Mouse (Mus musculus) megakaryocyte-erythroid progenitor cell, adult 5 weeks (primary cell): ENCODE results near the gene Hypk. TPM values are rescaled to one million over a fixed set of nuclear protein-coding genes. Genes with fewer than 3 reads are reported as not detected.

Source experiments
- polyA plus RNA-seq: library from polyadenylated mRNA; stranded (reverse); fragments of >175 nt; gene quantifications from 2 replicates; pipeline ENCODE4 v1.2.3, GENCODE M21; 2012

The Hypk gene
- 73.0 and 125 TPM in 2 replicates for polyA plus RNA-seq

DNA sequence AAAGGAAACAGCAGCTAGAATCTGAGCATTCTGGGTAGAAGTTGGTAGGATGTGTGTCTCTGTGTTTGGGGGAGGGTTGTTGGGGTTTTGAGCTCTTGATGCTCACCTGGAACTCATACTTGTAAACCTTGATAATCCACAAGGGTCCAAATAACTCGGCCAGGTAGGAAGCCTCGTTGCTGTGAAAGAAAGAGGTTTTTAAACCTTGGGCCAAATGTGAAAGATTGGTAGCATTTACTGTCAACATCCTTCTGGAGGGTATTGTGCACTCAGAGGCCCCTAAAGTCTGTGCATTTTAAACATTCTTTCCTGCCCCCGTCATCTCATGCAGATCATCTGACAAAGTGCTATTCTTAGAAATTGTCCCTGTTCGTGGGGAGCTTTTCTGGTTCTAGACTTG is at the start of gene Hypk:
TSS of gene Hypk (plus strand) at position 301 of the 400 bp plus-strand sequence.

DNA sequence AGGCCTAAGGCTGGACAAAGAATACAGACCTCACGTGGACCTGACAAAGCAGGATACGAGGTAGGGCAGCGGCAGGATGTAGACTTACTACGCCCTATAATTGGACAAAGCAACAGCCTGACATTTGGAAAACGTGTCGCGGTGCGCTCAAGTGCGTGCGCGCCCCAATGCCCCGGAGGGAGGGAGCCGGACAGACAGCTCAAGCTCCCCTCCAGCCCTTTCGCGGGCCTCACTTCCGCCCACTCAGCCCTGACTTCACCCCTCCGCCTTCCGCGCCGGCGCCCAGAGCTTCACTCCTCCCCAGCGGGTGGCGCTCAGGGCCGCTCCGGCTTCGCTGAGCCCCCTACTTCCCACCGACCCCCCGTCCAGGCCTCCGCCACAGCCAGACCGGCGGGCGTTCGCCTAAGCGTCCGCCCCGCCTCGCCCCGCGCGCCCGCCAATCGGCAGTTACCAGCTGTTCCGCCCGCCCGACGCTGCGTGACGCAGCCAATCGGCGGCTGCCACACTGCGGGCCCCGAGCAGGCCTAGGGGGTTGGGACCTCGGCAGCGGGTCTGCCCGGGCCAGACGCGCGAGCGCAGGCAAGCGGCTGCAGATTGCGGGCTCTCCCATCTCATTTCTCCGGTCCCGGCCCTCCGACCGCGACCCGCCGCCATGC is 39.6 kb upstream of the Hypk start, which contains the start of the genes Pdia3 and Catsper2:
TSS of gene Pdia3 (plus strand) at position 389 of the 656 bp plus-strand sequence.
TSS of gene Catsper2 (minus strand) at position 406 of the 656 bp plus-strand sequence.

DNA sequence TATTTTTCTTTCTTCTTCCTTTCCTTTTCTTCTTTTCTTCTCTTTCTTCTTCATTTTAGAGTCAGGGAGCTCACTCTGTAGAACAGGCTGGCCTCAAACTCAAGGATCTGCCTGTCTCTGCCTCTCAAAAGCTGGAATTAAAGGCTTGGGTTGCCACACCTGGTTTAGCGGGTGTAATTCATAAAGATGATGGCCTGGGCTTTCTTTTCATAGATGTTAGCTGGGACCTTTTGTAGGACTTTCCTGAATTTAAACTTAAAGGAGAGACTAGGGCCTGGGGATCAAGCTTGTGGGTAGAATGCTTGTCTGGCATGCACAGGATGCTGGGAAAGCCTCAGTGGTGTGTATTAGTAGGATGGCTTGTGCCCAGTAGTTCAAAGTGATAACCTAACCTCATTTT is 8.9 kb upstream of the Hypk start, which contains the start of gene Ell3:
TSS of gene Ell3 (minus strand) at position 101 of the 400 bp plus-strand sequence.

DNA sequence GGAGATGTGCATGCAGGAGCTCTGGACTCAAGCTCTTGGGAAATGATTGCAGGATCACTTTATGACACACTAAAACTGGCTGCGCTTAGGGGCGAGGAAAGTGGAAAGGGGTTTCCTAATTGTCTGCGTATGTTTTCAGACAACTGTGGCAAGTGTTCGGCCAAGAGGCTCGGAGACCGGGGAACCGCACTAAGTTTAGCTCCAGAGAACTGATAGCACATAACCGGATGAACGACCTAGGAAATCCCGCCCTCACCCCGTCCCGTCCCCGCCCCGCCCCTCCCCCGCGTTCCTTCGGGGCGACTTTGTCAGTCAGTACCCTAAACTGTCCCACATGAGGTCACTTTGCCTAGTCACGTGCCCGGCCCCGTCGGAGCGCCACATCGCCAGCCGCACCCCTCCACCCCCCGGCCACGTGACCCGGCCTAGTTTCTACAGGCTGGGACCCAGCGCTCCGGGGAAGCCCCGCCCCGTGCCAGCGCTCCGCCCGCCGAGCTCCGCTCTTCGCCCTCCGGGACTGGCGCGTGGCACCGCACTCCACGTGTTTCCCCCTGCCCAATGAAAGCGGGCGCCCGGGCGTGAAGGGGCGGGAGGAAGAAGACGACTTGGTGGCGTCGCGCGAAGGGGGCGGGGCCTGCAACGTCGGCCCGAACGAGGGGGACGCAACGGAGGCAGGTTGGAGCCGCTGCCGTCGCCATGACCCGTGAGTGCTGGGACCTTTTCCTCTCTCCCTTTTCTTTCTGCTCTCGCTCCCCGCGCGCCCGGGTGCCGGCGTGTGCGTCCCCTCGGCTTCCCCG is 4.2 kb upstream of the Hypk start, which contains the start of gene Serf2:
TSS of gene Serf2 (plus strand) at position 457 of the 797 bp plus-strand sequence.

DNA sequence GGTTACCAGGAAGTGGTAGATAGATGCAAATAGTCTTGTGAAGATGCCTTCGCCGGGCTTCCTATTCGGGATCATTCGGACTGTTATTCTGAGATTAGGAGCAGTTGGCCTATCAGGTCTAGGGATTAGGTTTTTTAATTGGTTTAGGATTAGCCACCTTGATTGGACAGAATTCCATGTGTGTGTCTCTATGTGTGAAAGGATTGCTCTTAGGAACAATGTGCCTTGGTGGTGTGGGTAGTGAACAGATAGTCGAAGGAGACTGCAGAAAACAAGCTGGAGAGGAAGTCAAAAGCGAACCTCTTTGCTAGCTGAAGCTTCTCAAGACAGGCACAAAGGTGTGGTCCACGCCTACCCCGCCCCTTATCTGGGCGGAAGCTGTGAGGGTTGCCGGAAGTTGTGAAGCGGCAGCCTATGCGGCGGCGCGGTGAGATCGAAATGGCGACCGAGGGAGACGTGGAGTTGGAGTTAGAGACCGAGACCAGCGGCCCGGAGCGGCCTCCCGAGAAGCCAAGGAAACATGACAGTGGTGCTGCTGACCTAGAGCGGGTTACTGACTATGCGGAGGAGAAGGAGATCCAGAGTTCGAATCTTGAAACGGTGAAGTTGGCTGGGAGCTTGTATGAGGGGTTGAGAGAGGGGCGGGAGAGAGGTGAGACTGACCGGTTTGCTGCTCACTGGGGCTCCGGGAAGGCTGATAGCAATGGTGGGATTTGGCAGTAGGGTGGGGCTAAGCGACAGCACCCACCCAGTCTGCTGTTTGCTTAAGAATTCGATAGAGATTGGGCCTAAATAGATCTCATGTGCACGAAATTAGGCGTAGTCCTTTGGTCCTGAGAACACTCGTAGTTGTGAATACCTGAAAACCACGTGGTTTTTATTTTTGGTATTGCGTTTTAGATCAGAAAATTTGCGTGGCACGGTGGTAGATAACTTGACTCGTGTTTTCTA is 3.9 kb downstream of the Hypk start, which contains the start of gene Serinc4:
TSS of gene Serinc4 (minus strand) at position 90 of the 951 bp plus-strand sequence.

DNA sequence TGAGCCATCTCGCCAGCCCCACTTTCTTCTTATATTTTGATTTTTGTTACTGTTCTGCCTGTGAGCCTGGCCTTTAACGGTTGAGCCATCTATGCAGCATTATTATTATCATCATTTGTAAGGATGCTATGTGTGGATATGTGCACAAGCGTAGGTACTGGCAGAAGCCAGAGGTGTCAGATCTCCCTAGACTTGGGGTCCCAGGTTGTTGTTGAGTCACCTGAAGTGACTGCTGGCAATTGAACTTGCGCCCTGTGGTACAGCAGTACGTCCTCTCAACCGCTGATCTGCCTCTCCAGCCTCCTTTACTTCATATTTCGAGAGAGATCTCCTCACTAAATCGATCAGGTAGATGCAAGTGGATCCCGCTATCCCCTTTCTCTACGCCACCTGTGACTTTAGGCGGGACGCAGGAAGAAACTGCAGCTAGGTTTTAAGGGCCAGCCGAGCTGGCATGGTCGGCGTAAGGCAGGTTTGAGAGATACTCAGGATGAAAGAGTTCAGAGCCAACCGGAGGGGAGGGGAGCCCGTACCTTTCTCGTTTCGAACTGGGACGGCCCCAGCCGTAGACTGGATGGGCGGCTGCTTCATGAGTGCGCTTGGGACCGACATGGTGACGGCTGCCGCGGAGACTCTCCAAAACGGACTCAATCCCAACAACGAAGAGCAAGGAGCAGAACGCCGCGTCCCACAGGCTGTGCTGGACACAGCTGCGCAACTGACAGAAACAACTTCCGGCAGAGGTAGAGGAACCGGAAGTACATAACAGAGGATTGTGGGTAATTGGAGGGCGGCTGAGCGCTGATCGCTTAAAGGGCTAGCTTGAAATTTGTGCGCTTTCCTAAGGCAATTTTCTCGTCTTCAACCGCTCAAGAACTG is 20.4 kb downstream of the Hypk start, which contains the start of gene Mfap1b:
TSS of gene Mfap1b (minus strand) at position 767 of the 879 bp plus-strand sequence.

DNA sequence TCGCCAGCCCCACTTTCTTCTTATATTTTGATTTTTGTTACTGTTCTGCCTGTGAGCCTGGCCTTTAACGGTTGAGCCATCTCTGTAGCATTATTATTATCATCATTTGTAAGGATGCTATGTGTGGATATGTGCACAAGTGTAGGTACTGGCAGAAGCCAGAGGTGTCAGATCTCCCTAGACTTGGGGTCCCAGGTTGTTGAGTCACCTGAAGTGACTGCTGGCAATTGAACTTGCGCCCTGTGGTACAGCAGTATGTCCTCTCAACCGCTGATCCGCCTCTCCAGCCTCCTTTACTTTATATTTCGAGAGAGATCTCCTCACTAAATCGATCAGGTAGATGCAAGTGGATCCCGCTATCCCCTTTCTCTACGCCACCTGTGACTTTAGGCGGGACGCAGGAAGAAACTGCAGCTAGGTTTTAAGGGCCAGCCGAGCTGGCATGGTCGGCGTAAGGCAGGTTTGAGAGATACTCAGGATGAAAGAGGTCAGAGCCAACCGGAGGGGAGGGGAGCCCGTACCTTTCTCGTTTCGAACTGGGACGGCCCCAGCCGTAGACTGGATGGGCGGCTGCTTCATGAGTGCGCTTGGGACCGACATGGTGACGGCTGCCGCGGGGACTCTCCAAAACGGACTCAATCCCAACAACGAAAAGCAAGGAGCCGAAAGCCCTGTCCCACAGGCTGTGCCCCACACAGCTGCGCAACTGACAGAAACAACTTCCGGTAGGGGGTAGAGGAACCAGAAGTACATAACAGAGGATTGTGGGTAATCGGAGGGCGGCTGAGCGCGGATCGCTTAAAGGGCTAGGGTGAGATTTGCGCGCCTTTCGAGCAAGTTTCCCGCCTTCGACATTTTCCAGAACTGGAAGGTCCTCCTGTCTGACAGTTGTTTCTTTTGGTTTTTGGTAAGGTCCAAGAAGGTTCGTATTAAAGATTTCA is 53.1 kb downstream of the Hypk start, which contains the start of the genes Mfap1a and Wdr76:
TSS of gene Mfap1a (minus strand) at position 724 of the 941 bp plus-strand sequence.
TSS of gene Wdr76 (plus strand) at position 782 of the 941 bp plus-strand sequence.

Other genes with a start within 250 kb of the Hypk start
- 22.0 and 34.2 TPM in 2 replicates for gene Trp53bp1, start 181.9 kb upstream of the Hypk start, polyA plus RNA-seq
- gene Map1a, start 163.7 kb upstream of the Hypk start, polyA plus RNA-seq, result 0.01 and 0.30 TPM in 2 replicates
- gene Ppip5k1, start 97.9 kb upstream of the Hypk start, polyA plus RNA-seq, result 5.6 and 6.3 TPM in 2 replicates
- gene Ckmt1, start 95.6 kb upstream of the Hypk start, polyA plus RNA-seq, result not detected in 2 replicates
- 0.04 TPM in 1 of 2 replicates, not detected in the other for gene Strc, start 66.1 kb upstream of the Hypk start, polyA plus RNA-seq
- gene Pdia3, start 39.5 kb upstream of the Hypk start, polyA plus RNA-seq, result 785 and 987 TPM in 2 replicates
- gene Catsper2, start 39.5 kb upstream of the Hypk start, polyA plus RNA-seq, result 0.24 and 0.29 TPM in 2 replicates
- gene Ell3, start 9.0 kb upstream of the Hypk start, polyA plus RNA-seq, result 0.05 TPM in 2 replicates
- 327 and 366 TPM in 2 replicates for gene Serf2, start 4.1 kb upstream of the Hypk start, polyA plus RNA-seq
- gene Serinc4, start 3.5 kb downstream of the Hypk start, polyA plus RNA-seq, result 0.05 TPM in 1 of 2 replicates, not detected in the other
- gene Mfap1b, start 20.8 kb downstream of the Hypk start, polyA plus RNA-seq, result 3.7 and 4.6 TPM in 2 replicates
- gene Mfap1a, start 53.4 kb downstream of the Hypk start, polyA plus RNA-seq, result 4.7 and 4.9 TPM in 2 replicates
- gene Wdr76, start 53.4 kb downstream of the Hypk start, polyA plus RNA-seq, result 1.2 and 1.3 TPM in 2 replicates